Mouse (Mus musculus): Measurements from ENCODE around the gene Zbtb1. TPM values are rescaled to one million over a fixed set of nuclear protein-coding genes. Genes with fewer than 3 reads are reported as not detected.

Zbtb1 gene
- polyA plus RNA-seq, 1 experiment from 2014 or later: 10.0 TPM

DNA sequence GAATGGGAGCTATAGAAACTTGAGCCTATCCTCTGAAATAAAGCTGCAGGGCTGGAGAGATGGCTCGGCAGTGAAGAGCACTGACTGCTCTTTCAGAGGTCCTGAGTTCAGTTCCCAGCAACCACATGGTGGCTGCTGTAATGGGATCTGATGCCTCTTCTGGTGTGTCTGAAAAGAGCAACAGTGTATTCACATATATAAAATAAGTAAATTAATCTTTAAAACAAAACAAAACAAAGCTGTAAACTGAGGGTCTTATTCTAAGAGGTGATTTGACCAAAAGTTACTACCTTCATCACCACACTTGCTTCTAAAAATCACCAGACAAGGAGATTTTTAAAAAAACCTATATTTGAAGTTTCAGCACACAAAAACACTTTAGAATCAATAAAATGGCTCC lies 9.2 kb upstream of the Zbtb1 start:
- Histone ChIP-seq H3K4me3 (no peak overlapping the region), H3K9me3 (no peaks in the 10 kb centered on the region), H3K36me3 (peaks cover 8% of the 10 kb centered on the region), H3K27ac (no peak overlapping the region), H3K9ac (no peak overlapping the region), H3K4me1 (peaks cover 4% of the 10 kb centered on the region), H3K4me2 (no peak overlapping the region), H3K27me3 (no peaks in the 10 kb centered on the region)
- 64% methylated on average over 1 of the region's 1 CpGs for WGBS
- no peak for ATAC-seq (ENCODE audit: insufficient number of reproducible peaks, low FRiP score, low TSS enrichment, low read depth)

DNA sequence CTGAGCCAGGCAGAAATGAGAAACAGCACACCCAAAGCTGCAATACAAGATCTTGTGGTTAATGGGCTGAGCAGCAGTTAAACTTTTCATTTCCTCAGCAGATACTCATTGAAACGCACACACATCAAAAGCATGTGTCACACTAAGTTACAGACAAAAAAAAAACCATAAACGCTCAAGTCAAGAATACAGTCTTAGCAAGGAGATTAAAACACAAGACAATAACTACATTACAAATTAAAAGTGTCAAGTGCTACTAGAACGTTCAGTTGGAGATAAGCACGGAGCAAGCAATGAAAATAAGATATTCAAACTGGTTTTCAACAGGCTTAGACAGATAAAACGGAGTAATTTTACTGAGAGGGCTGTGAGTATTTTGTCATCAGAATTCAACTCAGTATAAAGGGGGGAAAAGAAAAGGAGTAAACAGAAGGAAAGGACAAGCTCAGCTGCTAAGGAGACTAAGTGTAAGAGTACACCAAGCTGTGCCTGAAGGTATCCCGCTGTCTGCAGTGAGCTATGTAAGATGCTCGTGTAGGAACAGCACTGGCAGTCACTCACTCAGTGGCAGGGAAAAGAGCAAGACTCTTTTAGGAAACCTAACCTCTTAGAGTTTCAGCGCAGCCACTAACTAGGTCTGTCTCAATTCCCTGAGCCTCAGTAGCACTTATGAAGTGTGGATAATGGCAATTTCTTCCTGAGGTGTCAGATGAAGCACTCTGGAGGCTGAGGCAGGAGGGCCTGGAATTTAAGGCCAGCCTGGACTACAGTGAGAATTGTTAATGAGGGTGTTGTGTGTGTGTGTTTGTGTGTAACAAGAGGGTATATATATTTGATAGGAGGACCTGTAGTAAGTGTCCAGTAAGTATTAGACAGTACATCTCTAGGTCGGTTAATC lies 8.4 kb upstream of the Zbtb1 start:
- peak overlapping the region; percentile 57; the same call in 1 of the 2 replicates for H3K27ac ChIP-seq

DNA sequence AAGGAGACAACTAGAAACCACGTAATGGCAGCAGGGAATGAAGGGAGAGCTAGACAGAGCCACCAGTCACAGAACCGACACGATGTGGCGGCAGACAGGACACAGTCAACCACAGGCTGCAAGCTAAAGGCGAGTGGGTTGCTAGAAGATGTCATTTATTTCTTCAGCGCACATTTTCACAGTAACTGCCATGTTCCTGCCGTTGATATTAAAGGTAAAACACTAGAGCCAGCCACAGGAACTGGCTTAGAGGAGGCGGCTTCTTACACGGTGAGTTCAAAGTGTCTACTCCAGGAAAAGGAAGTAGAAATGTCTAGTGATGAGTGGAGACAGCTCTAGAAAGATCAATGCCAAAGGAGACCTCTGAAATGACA lies 7.8 kb upstream of the Zbtb1 start:
- Histone ChIP-seq H3K9ac (no peak overlapping the region), H3K27ac (no peak overlapping the region), H3K9me3 (no peaks in the 10 kb centered on the region), H3K36me3 (peaks cover 5% of the 10 kb centered on the region), H3K4me1 (peaks cover 13% of the 10 kb centered on the region), H3K4me2 (no peak overlapping the region), H3K4me3 (no peak overlapping the region), H3K27me3 (no peaks in the 10 kb centered on the region)
- no peak for ATAC-seq (ENCODE audit: insufficient number of reproducible peaks, low FRiP score, low TSS enrichment, low read depth)
- 70% methylated on average over 9 of the region's 9 CpGs for WGBS

More for the DNA sequence above, 8.4 kb upstream of the Zbtb1 start:
- H3K9me3 ChIP-seq: no peaks in the 10 kb centered on the region
- H3K36me3 ChIP-seq: peaks cover 8% of the 10 kb centered on the region
- peaks cover 7% of the 10 kb centered on the region for H3K4me1 ChIP-seq
- WGBS: 44% methylated on average over 9 of the region's 9 CpGs
- ATAC-seq (ENCODE audit: insufficient number of reproducible peaks, low FRiP score, low TSS enrichment, low read depth): no peak
- H3K4me3 ChIP-seq: no peak overlapping the region
- H3K27me3 ChIP-seq: no peaks in the 10 kb centered on the region
- no peak overlapping the region for H3K9ac ChIP-seq
- H3K4me2 ChIP-seq: no peak overlapping the region

DNA sequence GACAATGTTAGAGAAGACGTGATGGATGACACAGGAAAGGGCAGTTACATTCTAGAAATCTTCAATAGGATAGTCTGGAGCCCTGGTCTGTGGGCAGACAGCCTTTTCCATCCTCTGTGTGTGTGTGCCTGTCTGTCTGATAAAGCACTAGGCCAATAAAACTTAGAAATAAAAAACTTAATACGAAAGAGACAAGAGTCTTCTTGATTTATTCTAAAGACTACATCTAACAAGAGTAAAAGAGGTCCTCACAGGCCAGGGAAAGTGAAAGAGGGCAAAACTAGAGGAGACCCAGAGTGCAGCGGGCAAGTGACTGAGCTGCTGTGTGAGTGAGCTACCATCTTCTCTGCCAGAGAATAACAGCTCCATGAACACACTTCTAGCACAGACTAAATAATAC lies 3.8 kb upstream of the Zbtb1 start:
- H3K36me3 ChIP-seq: peaks cover 3% of the 10 kb centered on the region
- 77% methylated on average over 3 of the region's 3 CpGs for WGBS

DNA sequence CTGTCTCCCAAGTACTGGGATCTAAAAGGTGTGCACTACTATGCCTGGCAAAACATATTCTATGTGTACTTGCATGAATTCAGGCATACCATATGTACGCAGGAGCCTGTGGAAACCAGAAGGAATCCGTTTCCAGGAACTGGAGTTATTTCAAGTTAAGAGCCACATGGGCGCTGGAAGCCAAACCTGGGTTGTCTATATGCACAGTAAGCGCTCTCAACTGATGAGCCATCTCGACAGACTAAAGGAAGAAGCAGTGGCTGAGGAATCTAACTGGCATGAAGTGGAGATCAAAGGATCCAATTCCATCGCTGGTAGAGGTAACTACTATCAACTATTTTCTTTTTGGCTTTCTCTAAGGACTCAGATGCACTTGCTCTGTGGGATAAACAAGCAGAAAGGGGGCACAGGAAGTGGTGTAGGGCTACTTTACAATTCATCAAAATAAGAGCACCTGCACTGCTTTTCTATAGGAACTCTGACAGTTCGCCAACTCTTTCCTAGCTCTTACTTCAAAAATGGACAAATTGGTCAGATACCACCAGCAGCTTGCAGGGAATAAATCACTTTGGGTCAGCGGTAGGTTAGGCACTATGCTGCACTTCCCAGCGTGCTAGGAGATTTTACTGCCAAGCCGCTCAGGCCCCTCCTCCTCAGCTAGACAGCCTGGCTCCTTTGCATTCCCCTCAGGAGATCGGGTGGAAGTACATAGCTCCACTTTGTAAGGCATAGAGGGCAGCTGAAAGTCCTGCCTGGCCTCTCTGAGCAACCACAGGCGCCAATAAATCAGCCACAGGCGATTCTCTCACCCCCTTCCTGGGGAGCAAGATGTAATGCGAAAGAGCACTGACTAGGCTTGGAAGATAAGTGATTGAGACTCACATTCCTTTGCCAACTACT lies 2.7 kb upstream of the Zbtb1 start:
- Histone ChIP-seq H3K9ac (no peak overlapping the region), H3K4me3 (peak overlapping the region; percentile 98), H3K27me3 (no peaks in the 10 kb centered on the region), H3K27ac (peak overlapping the region; percentile 100; the same call in 1 of the 2 replicates), H3K4me2 (peak overlapping the region; percentile 73), H3K9me3 (no peaks in the 10 kb centered on the region), H3K36me3 (peaks cover under 1% of the 10 kb centered on the region), H3K4me1 (peaks cover 33% of the 10 kb centered on the region)
- ATAC-seq (ENCODE audit: insufficient number of reproducible peaks, low FRiP score, low TSS enrichment, low read depth): no peak
- WGBS: 13% methylated on average over 14 of the region's 14 CpGs

More for the DNA sequence above, 3.8 kb upstream of the Zbtb1 start:
- no peaks in the 10 kb centered on the region for H3K9me3 ChIP-seq
- no peak overlapping the region for H3K4me3 ChIP-seq
- H3K27me3 ChIP-seq: no peaks in the 10 kb centered on the region
- ATAC-seq (ENCODE audit: insufficient number of reproducible peaks, low FRiP score, low TSS enrichment, low read depth): no peak
- H3K4me2 ChIP-seq: no peak overlapping the region
- peaks cover 27% of the 10 kb centered on the region for H3K4me1 ChIP-seq
- H3K9ac ChIP-seq: no peak overlapping the region
- no peak overlapping the region for H3K27ac ChIP-seq

DNA sequence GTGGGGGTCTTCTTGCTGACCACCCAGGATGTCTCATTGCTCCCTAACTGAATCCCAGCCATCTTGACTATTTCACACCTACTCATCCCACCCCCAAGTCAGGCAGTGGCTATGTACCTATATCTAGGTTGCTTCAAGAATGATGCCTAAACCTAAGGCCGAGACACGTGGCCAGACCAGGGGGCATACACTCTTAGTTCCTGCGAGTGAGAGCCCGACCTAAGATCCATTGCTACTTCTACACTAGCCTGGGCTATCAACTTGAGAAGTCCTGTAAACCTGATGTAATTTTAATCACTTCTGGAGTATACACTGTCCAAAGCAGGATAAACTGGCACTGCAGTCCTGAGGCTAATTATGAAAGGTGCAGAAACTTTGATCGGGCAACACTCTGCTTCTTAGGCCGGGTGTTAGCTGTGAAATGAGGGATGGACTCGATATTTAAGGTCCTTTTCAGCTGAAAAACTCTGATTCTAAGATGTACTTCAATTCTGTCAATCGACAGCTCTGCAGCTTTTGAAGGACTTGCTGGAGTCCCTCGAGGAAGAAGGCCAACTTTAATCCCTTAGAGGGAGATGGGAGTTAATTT lies 1.8 kb upstream of the Zbtb1 start:
- H3K4me1 ChIP-seq: peaks cover 42% of the 10 kb centered on the region
- H3K9ac ChIP-seq: peak overlapping the region; percentile 99; the same call in 1 of the 2 replicates
- peak overlapping the region; percentile 73 for H3K4me2 ChIP-seq
- 6% methylated on average over 9 of the region's 9 CpGs for WGBS
- H3K27me3 ChIP-seq: no peaks in the 10 kb centered on the region
- H3K27ac ChIP-seq: peak overlapping the region; percentile 100
- H3K4me3 ChIP-seq: peak overlapping the region; percentile 98
- ATAC-seq (ENCODE audit: insufficient number of reproducible peaks, low FRiP score, low TSS enrichment, low read depth): no peak
- no peaks in the 10 kb centered on the region for H3K9me3 ChIP-seq
- no peaks in the 10 kb centered on the region for H3K36me3 ChIP-seq

DNA sequence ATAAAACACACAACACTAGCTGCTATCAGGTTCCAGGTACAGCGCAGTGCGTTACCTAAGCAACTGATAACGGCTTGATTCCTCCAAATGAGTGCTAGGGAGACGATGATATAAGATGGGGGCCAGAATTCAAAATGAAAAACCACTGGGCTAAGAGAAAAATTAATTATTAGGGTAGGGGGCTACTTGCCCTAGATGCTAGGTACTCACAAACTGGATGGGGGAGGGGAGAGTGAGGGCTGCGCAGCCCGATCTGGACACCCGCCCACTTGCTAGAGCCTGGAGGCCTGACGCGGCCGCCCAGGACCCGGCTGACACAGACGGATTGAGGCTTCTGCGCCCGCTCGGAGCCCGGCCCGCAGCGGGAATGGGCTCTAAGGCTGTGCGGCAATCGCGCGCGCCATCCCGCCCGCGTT lies 1.3 kb upstream of the Zbtb1 start:
- H3K4me2 ChIP-seq: peak overlapping the region; percentile 73
- H3K36me3 ChIP-seq: no peaks in the 10 kb centered on the region
- H3K9me3 ChIP-seq: no peaks in the 10 kb centered on the region
- H3K4me1 ChIP-seq: peaks cover 42% of the 10 kb centered on the region
- peak; percentile 31; the same call in 1 of the 2 replicates for ATAC-seq (ENCODE audit: insufficient number of reproducible peaks, low FRiP score, low TSS enrichment, low read depth)
- under 1% methylated on average over 25 of the region's 26 CpGs for WGBS
- peak overlapping the region; percentile 99 for H3K9ac ChIP-seq
- peak overlapping the region; percentile 98 for H3K4me3 ChIP-seq
- no peaks in the 10 kb centered on the region for H3K27me3 ChIP-seq
- peak overlapping the region; percentile 100 for H3K27ac ChIP-seq

DNA sequence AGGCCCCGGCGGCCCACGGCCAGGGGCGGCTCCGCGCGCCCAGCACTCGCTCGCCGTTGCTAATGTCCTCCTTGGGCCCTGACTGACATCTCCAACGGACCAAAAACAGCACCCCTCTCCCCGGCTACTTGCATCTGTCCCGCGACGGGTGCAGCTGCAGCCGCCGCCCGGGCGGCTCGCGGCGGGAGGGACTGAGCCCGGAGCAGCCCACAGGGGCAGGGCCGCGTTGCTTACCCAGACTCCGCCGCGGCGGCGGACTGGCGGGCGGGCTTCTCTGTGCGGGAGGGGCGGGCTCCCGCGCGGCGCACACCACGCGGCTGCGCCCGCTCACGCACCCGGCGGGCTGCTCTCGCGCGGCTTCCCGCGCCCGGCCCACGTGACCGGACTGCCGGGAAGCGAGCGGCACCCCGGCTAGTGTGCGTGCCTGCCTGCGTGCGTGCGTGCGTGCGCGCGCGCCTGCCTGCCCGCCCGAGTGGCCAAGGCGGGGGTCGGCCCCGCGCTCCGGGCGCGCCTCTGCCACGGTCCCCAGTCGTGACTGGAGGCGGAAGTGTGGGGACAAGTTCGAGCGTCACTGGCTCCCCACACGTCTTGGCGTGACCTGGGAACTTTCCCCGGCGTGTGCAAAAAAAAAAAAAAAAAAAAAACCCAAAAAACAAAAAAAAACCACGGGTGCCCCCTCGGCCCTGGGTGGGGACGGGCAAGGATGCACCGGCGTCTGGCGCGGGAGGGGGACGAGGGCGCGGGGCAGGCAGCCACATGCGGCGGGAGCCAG lies 674 bp upstream of the Zbtb1 start, which contains the start of gene Zbtb25:
TSS of gene Zbtb25 (minus strand) at position 397 of the 772 bp plus-strand sequence.
- WGBS: under 1% methylated on average over 83 of the region's 96 CpGs

DNA sequence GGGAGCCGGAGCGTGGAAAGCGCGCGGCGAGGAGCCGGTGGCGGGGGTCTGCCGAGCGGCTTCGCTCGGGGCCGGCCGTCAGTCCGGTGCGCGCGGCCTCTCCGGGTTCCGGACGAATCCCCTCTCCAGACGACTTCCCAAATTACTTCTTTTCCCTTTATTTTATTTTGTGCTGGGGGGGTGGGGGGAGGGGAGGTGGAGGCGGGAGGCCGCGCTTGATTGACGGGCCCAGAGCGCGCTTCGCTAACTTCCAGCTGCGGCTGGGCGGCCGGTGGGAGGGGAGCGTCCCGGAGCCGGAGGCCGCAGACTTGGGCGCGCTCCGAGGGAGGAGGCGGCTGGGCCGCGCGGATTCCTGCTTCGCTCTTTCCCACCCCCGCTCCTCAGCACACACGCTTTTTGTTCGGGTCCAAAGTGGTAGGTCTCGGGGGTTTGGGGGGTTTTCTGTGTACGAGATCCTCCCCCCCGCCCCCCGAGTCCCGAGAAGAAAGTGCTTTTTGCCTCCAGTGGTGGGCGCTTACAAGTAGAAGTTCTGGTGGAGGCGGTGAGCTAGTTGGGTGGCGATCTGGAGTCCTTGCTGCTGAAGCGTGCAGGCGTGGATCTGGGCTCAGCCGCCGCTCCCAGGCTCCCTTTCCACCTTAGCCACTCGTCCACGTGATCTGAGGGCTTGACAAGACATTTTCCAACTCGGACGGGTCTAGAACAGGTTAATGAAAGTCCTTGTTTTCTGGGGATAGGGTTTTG lies 935 bp downstream of the Zbtb1 start:
- Histone ChIP-seq H3K4me3 (peak overlapping the region; percentile 98), H3K36me3 (no peaks in the 10 kb centered on the region), H3K9ac (peak overlapping the region; percentile 99), H3K27ac (peak overlapping the region; percentile 100), H3K27me3 (no peaks in the 10 kb centered on the region), H3K4me1 (peaks cover 46% of the 10 kb centered on the region), H3K4me2 (peak overlapping the region; percentile 73), H3K9me3 (no peaks in the 10 kb centered on the region)
- under 1% methylated on average over 62 of the region's 63 CpGs for WGBS
- ATAC-seq (ENCODE audit: insufficient number of reproducible peaks, low FRiP score, low TSS enrichment, low read depth): peak; percentile 57; the same call in 1 of the 2 replicates

More for the DNA sequence above, 674 bp upstream of the Zbtb1 start, which contains the start of gene Zbtb25:
- peak within 1 kb of the TSS; percentile 99 for H3K9ac ChIP-seq
- H3K4me3 ChIP-seq: peak within 1 kb of the TSS; percentile 98
- no peaks in the 10 kb centered on the region for H3K9me3 ChIP-seq
- H3K4me1 ChIP-seq: peaks cover 46% of the 10 kb centered on the region
- ATAC-seq (ENCODE audit: insufficient number of reproducible peaks, low FRiP score, low TSS enrichment, low read depth): peak; percentile 81
- no peaks in the 10 kb centered on the region for H3K36me3 ChIP-seq
- no peaks in the 10 kb centered on the region for H3K27me3 ChIP-seq
- peak within 1 kb of the TSS; percentile 73 for H3K4me2 ChIP-seq
- peak within 1 kb of the TSS; percentile 100 for H3K27ac ChIP-seq

DNA sequence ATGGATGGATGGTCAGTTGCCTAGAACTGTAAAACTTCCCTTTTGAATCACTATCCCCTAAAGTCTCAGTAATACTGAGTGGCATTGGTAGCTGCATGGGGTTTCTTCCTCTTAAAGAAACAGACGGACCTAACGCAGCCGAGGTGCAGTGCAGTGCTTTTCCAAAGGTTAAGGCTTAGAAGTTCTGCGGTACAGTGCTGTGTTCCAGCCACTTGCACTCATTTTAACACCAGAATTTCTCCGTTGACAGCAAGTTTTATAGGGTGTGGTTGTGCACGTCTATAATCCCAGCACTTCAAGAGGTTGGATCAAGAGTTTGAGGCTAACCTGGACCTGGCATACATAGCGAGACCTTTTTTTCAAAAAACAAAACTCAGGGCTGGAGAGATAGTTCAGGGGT lies 2.0 kb downstream of the Zbtb1 start:
- Histone ChIP-seq H3K27me3 (no peaks in the 10 kb centered on the region), H3K9ac (no peak overlapping the region), H3K4me1 (peaks cover 40% of the 10 kb centered on the region), H3K4me2 (peak overlapping the region; percentile 73), H3K27ac (peak overlapping the region; percentile 100; the same call in 1 of the 2 replicates), H3K9me3 (no peaks in the 10 kb centered on the region), H3K4me3 (peak overlapping the region; percentile 98), H3K36me3 (no peaks in the 10 kb centered on the region)
- ATAC-seq (ENCODE audit: insufficient number of reproducible peaks, low FRiP score, low TSS enrichment, low read depth): no peak
- WGBS: 24% methylated on average over 7 of the region's 7 CpGs

Measured in limb, embryonic 15.5 days (tissue).